Mouse (Mus musculus) MEL (cell line): ENCODE measurements around the gene Mtfmt. TPM values are rescaled to one million over a fixed set of nuclear protein-coding genes. Genes with fewer than 3 reads are reported as not detected.

Experiments used
- DNase-seq: peaks from one replicate; pipeline ENCODE4 v3.0.0; 2011; ENCODE audit warnings: low read depth, low spot score
- H3K27ac ChIP-seq: 2 replicates; pipeline ENCODE4 v1.5.1; 2012; ENCODE audit warnings: low read depth, mild to moderate bottlenecking, control low read depth, low read length, moderate library complexity; ENCODE audit not compliant: control insufficient read depth
- H3K27me3 ChIP-seq, 2 experiments: fragments of 150-350 bp in 1 of 2; sonication (generic) in 1 of 2; 2 replicates each; pipeline ENCODE4 v1.6.1; 2012; ENCODE audit warnings: low read length in 2 of 2, mild to moderate bottlenecking in 2 of 2, improper control_type of control experiment in 1 of 2, moderate library complexity in 1 of 2; ENCODE audit not compliant: insufficient read depth in 2 of 2, control insufficient read depth in 1 of 2
- H3K36me3 ChIP-seq, 2 experiments: 2 replicates each; pipeline ENCODE4 v1.6.1; 2012 to 2014; ENCODE audit warnings: low read length in 2 of 2, improper control_type of control experiment in 1 of 2, inconsistent platforms in 1 of 2, mild to moderate bottlenecking in 1 of 2; ENCODE audit not compliant: insufficient read depth in 2 of 2, control insufficient read depth in 1 of 2
- H3K4me1 ChIP-seq, 2 experiments: fragments of 150-350 bp in 1 of 2; sonication (generic) in 1 of 2; 2 replicates each; pipeline ENCODE4 v1.6.1; 2012; ENCODE audit warnings: low read length in 2 of 2, improper control_type of control experiment in 1 of 2, mild to moderate bottlenecking in 1 of 2; ENCODE audit not compliant: insufficient read depth in 2 of 2, control insufficient read depth in 1 of 2
- H3K4me3 ChIP-seq, 2 experiments: fragments of 150-350 bp in 1 of 2; sonication (generic) in 1 of 2; 2 replicates each; pipeline ENCODE4 v1.5.1; 2012; ENCODE audit warnings: low read depth in 2 of 2, low read length in 2 of 2, mild to moderate bottlenecking in 2 of 2, moderate library complexity in 2 of 2, control low read depth in 1 of 2, improper control_type of control experiment in 1 of 2; ENCODE audit not compliant: control insufficient read depth in 1 of 2, insufficient read depth in 1 of 2
- H3K79me2 ChIP-seq: 2 replicates; pipeline ENCODE4 v1.6.1; 2012; ENCODE audit warnings: mild to moderate bottlenecking, low read length, moderate library complexity; ENCODE audit not compliant: control insufficient read depth, poor library complexity, insufficient read depth
- H3K9ac ChIP-seq: 2 replicates; pipeline ENCODE4 v1.6.1; 2012; ENCODE audit warnings: low read depth, mild to moderate bottlenecking, control low read depth, low read length, moderate library complexity; ENCODE audit not compliant: control insufficient read depth, poor library complexity, severe bottlenecking
- H3K9me3 ChIP-seq: fragments of 150-350 bp; sonication (generic); replicated peaks from 2 replicates; pipeline ENCODE4 v1.6.1; 2012; ENCODE audit warnings: mild to moderate bottlenecking, low read length, improper control_type of control experiment, moderate library complexity; ENCODE audit not compliant: insufficient read depth
- CTCF ChIP-seq, 3 experiments: IDR thresholded peaks in 2 of 3; conservative IDR thresholded peaks in 1 of 3; 2 replicates each; pipeline ENCODE4 v1.5.1; 2011 to 2012; ENCODE audit warnings: low read length in 3 of 3, low read depth in 2 of 3, mild to moderate bottlenecking in 2 of 3, improper control_type of control experiment in 1 of 3, inconsistent platforms in 1 of 3, mixed read lengths in 1 of 3, moderate library complexity in 1 of 3; ENCODE audit not compliant: control insufficient read depth in 1 of 3, insufficient read depth in 1 of 3, poor library complexity in 1 of 3, severe bottlenecking in 1 of 3
- E2F4 ChIP-seq: IDR thresholded peaks from 2 replicates; pipeline ENCODE4 v1.6.1; 2011; ENCODE audit warnings: low read depth, low read length, improper control_type of control experiment, borderline replicate concordance
- EP300 ChIP-seq, 2 experiments: IDR thresholded peaks; 2 replicates each; pipeline ENCODE4 v1.6.1; 2011; ENCODE audit warnings: improper control_type of control experiment in 2 of 2, low read length in 2 of 2, low read depth in 1 of 2, mild to moderate bottlenecking in 1 of 2
- ETS1 ChIP-seq: IDR thresholded peaks from 2 replicates; pipeline ENCODE4 v1.6.1; 2012; ENCODE audit warnings: low read depth, mild to moderate bottlenecking, inconsistent platforms, low read length, improper control_type of control experiment, moderate library complexity
- GABPA ChIP-seq: IDR thresholded peaks from 2 replicates; pipeline ENCODE4 v1.6.1; 2012; ENCODE audit warnings: low read depth, mild to moderate bottlenecking, inconsistent platforms, low read length, improper control_type of control experiment, moderate library complexity
- GATA1 ChIP-seq: IDR thresholded peaks from 2 replicates; pipeline ENCODE4 v1.6.1; 2011; ENCODE audit warnings: low read depth, low read length, improper control_type of control experiment
- MAFK ChIP-seq: IDR thresholded peaks from 2 replicates; pipeline ENCODE4 v1.6.1; 2011; ENCODE audit warnings: low read depth, mild to moderate bottlenecking, low read length, improper control_type of control experiment, borderline replicate concordance
- MAX ChIP-seq: IDR thresholded peaks from 2 replicates; pipeline ENCODE4 v1.6.1; 2011; ENCODE audit warnings: low read length, improper control_type of control experiment
- MAZ ChIP-seq: IDR thresholded peaks from 2 replicates; pipeline ENCODE4 v1.6.1; 2012; ENCODE audit warnings: low read depth, mild to moderate bottlenecking, inconsistent platforms, low read length, improper control_type of control experiment
- MEF2A ChIP-seq: IDR thresholded peaks from 2 replicates; pipeline ENCODE4 v1.6.1; 2014; ENCODE audit warnings: low read depth, mild to moderate bottlenecking, inconsistent platforms, low read length, improper control_type of control experiment; ENCODE audit not compliant: poor library complexity, insufficient replicate concordance, severe bottlenecking; ENCODE audit errors: extremely low read depth
- MXI1 ChIP-seq: IDR thresholded peaks from 2 replicates; pipeline ENCODE4 v1.6.1; 2011; ENCODE audit warnings: mild to moderate bottlenecking, low read depth, low read length, improper control_type of control experiment
- MYC ChIP-seq: IDR thresholded peaks from 2 replicates; pipeline ENCODE4 v1.6.1; 2011; ENCODE audit warnings: low read depth, mild to moderate bottlenecking, low read length, improper control_type of control experiment, moderate library complexity
- NELFE ChIP-seq: IDR thresholded peaks from 2 replicates; pipeline ENCODE4 v1.6.1; 2011; ENCODE audit warnings: low read depth, low read length, improper control_type of control experiment
- NRF1 ChIP-seq: IDR thresholded peaks from 2 replicates; pipeline ENCODE4 v1.6.1; 2014; ENCODE audit warnings: low read depth, mild to moderate bottlenecking, inconsistent platforms, low read length, improper control_type of control experiment, moderate library complexity; ENCODE audit not compliant: poor library complexity, insufficient read depth, severe bottlenecking
- POLR2AphosphoS5 ChIP-seq: IDR thresholded peaks from 2 replicates; pipeline ENCODE4 v1.6.1; 2012; ENCODE audit warnings: low read depth, borderline replicate concordance, mild to moderate bottlenecking, inconsistent platforms, low read length, moderate library complexity, mixed read lengths
- RAD21 ChIP-seq: IDR thresholded peaks from 2 replicates; pipeline ENCODE4 v1.6.1; 2011; ENCODE audit warnings: mild to moderate bottlenecking, low read depth, low read length, improper control_type of control experiment
- RCOR1 ChIP-seq: IDR thresholded peaks from 2 replicates; pipeline ENCODE4 v1.6.1; 2012; ENCODE audit warnings: low read depth, mild to moderate bottlenecking, inconsistent platforms, low read length, improper control_type of control experiment
- SIN3A ChIP-seq: IDR thresholded peaks from 2 replicates; pipeline ENCODE4 v1.6.1; 2012; ENCODE audit warnings: low read length, improper control_type of control experiment, inconsistent platforms
- SMC3 ChIP-seq: IDR thresholded peaks from 2 replicates; pipeline ENCODE4 v1.6.1; 2011; ENCODE audit warnings: low read depth, low read length, improper control_type of control experiment
- USF1 ChIP-seq: IDR thresholded peaks from 2 replicates; pipeline ENCODE4 v1.6.1; 2014; ENCODE audit warnings: low read depth, mild to moderate bottlenecking, inconsistent platforms, low read length, improper control_type of control experiment, moderate library complexity
- ZC3H11A ChIP-seq: IDR thresholded peaks from 2 replicates; pipeline ENCODE4 v1.6.1; 2012; ENCODE audit warnings: low read depth, mild to moderate bottlenecking, inconsistent platforms, low read length, improper control_type of control experiment
- ZKSCAN1 ChIP-seq: IDR thresholded peaks from 2 replicates; pipeline ENCODE4 v1.6.1; 2012; ENCODE audit warnings: low read depth, mild to moderate bottlenecking, inconsistent platforms, low read length, improper control_type of control experiment, moderate library complexity
- ZMIZ1 ChIP-seq: IDR thresholded peaks from 2 replicates; pipeline ENCODE4 v1.6.1; 2012; ENCODE audit warnings: low read depth, mild to moderate bottlenecking, inconsistent platforms, low read length, improper control_type of control experiment, moderate library complexity
- ZNF384 ChIP-seq: IDR thresholded peaks from 2 replicates; pipeline ENCODE4 v1.6.1; 2012; ENCODE audit warnings: low read depth, mild to moderate bottlenecking, inconsistent platforms, low read length, improper control_type of control experiment
- polyA plus RNA-seq, 2 experiments: library from polyadenylated mRNA; stranded (reverse) in 1 of 2; unstranded in 1 of 2; fragments of >175 nt in 1 of 2; fragments of >200 nt in 1 of 2; gene quantifications; 2 replicates each; pipeline versions ENCODE4 v1.2.1 to v1.2.4; 2012; ENCODE audit warnings: low replicate concordance in 2 of 2, low read depth in 1 of 2; ENCODE audit not compliant: insufficient read length in 2 of 2, insufficient read depth in 1 of 2, missing spikeins in 1 of 2
- total RNA-seq: library from RNA; depleted of rRNA; stranded (reverse); fragments of 300-350 nt; gene quantifications from 2 replicates; pipeline ENCODE4 v1.2.3, GENCODE M21; 2012

Mtfmt gene
- total and polyA plus RNA-seq, 3 experiments = 10.6 to 14.2 TPM; not detected in 1

GRCm38 (mm10) chr9:65467686-65468085 lies 32.1 kb downstream of the Mtfmt start:
- Histone ChIP-seq H3K4me1 (no peaks in the 10 kb centered on the region; a peak in 1 of 4 replicates), H3K9ac (no peak overlapping the region), H3K27ac (no peak overlapping the region), H3K9me3 (no peaks in the 10 kb centered on the region), H3K27me3 (no peaks in the 10 kb centered on the region), H3K36me3 (no peaks in the 10 kb centered on the region), H3K79me2 (no peaks in the 10 kb centered on the region), H3K4me3 (no peak overlapping the region)
- DNase-seq = no peak
- TF ChIP-seq ZMIZ1 (no peak), RAD21 (no peak), MXI1 (no peak), GATA1 (no peak), SIN3A (no peak), MAFK (no peak), RCOR1 (no peak), ZKSCAN1 (no peak), ETS1 (no peak), SMC3 (no peak), MYC (no peak), MEF2A (no peak), CTCF (IDR thresholded peaks at IDR 0.05 in 2 of 3, conservative IDR thresholded peaks at IDR 0.05 in 1 of 3; ENCODE audit: control insufficient read depth in 1 of 3, insufficient read depth in 1 of 3, low read depth in 2 of 3, low read length in 3 of 3, poor library complexity in 1 of 3, severe bottlenecking in 1 of 3) (no peak), USF1 (no peak), E2F4 (no peak), EP300 (IDR thresholded peaks at IDR 0.05; ENCODE audit: low read depth in 1 of 2, low read length in 2 of 2) (no peak), ZC3H11A (no peak), NELFE (no peak), MAX (no peak)

DNA sequence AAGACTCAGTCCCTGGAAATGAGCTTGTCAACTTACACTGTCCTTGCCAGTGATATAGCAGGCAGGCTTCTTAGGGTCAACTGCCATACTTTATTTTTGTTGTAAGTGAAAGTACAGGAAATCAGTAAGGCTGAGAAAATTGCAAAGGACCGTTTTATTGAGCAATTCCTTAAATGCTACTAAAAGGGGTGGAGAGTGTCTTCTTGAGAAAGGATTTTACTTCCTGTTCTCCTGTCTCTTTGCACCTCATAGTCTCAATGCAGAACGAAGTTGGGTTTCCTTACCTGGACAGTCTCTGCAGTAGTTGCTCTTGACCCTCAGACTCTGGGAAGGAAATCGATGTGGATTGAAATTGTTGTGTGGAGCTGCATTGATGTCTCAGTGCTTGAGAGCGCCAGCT lies 37.2 kb downstream of the Mtfmt start:
- no peak overlapping the region for H3K27ac ChIP-seq
- H3K9me3 ChIP-seq = no peaks in the 10 kb centered on the region
- no peaks in the 10 kb centered on the region; a peak in 1 of 4 replicates for H3K4me1 ChIP-seq
- no peak for DNase-seq
- no peak overlapping the region for H3K9ac ChIP-seq
- no peaks in the 10 kb centered on the region for H3K36me3 ChIP-seq
- no peaks in the 10 kb centered on the region for H3K27me3 ChIP-seq
- H3K4me3 ChIP-seq = no peak overlapping the region
- TF ChIP-seq MAZ (no peak), ZNF384 (no peak), ETS1 (no peak), GABPA (no peak), NRF1 (no peak), MAX (no peak), GATA1 (no peak), POLR2AphosphoS5 (no peak)
- H3K79me2 ChIP-seq = no peaks in the 10 kb centered on the region
